Mouse (Mus musculus): ENCODE measurements at regions not wholly inside any gene's neighbourhood (a gene's known extent, or its start where the extent isn't known, plus 50 kb on each side); places are given as distances from the start of the nearest gene placed in this dataset.
A peak's percentile ranks its signal among the peaks of the same experiment; 100 is the strongest.

- no peak overlapping the region for H3K4me3 ChIP-seq (replicated peaks; ENCODE audit: low read length)
- no peaks in the 10 kb centered on the region for H3K27me3 ChIP-seq (ENCODE audit: insufficient read depth, low read length)
- no peaks in the 10 kb centered on the region for H3K4me1 ChIP-seq (replicated peaks; ENCODE audit: low read depth, low read length)
- TF ChIP-seq POU5F1 (IDR thresholded peaks at IDR 0.05; ENCODE audit: borderline replicate concordance, low read length) (no peak), NANOG (IDR thresholded peaks at IDR 0.05; ENCODE audit: borderline replicate concordance, low read length) (no peak), CTCF (conservative IDR thresholded peaks at IDR 0.05; ENCODE audit: low read length) (no peak)
- no peaks in the 10 kb centered on the region for H3K9me3 ChIP-seq (ENCODE audit: low read length)
- no peaks in the 10 kb centered on the region for H3K36me3 ChIP-seq (ENCODE audit: insufficient read depth, low read length)
Measured at GRCm38 (mm10) chr13:118193951-118194696, 192.3 kb upstream of the B430218F22Rik start.

- Histone ChIP-seq H3K36me3 (ENCODE audit: insufficient read depth, low read length) (no peaks in the 10 kb centered on the region), H3K27me3 (ENCODE audit: insufficient read depth, low read length) (no peaks in the 10 kb centered on the region), H3K4me1 (replicated peaks; ENCODE audit: low read depth, low read length) (no peaks in the 10 kb centered on the region), H3K9me3 (ENCODE audit: low read length) (no peaks in the 10 kb centered on the region), H3K4me3 (replicated peaks; ENCODE audit: low read length) (no peak overlapping the region)
- no peak for TF ChIP-seq CTCF (conservative IDR thresholded peaks at IDR 0.05; ENCODE audit: low read length)
- TF ChIP-seq POU5F1 (IDR thresholded peaks at IDR 0.05; ENCODE audit: borderline replicate concordance, low read length), result no peak
- TF ChIP-seq NANOG (IDR thresholded peaks at IDR 0.05; ENCODE audit: borderline replicate concordance, low read length), result no peak
Measured at GRCm38 (mm10) chr13:118208146-118208545, 178.3 kb upstream of the B430218F22Rik start.

GRCm38 (mm10) chr13:118227354-118227753, 159.1 kb upstream of the B430218F22Rik start:
- H3K27me3 ChIP-seq (ENCODE audit: insufficient read depth, low read length), result no peaks in the 10 kb centered on the region
- H3K9me3 ChIP-seq (ENCODE audit: low read length), result no peaks in the 10 kb centered on the region
- no peaks in the 10 kb centered on the region for H3K36me3 ChIP-seq (ENCODE audit: insufficient read depth, low read length)
- H3K4me1 ChIP-seq (replicated peaks; ENCODE audit: low read depth, low read length), result no peaks in the 10 kb centered on the region
- H3K4me3 ChIP-seq (replicated peaks; ENCODE audit: low read length), result no peak overlapping the region
- TF ChIP-seq POU5F1 (IDR thresholded peaks at IDR 0.05; ENCODE audit: borderline replicate concordance, low read length) (no peak), CTCF (conservative IDR thresholded peaks at IDR 0.05; ENCODE audit: low read length) (peak; percentile 49)

GRCm38 (mm10) chr13:118237968-118238367, 148.5 kb upstream of the B430218F22Rik start:
- Histone ChIP-seq H3K36me3 (ENCODE audit: insufficient read depth, low read length) (no peaks in the 10 kb centered on the region), H3K9me3 (ENCODE audit: low read length) (no peaks in the 10 kb centered on the region), H3K4me1 (replicated peaks; ENCODE audit: low read depth, low read length) (no peaks in the 10 kb centered on the region), H3K4me3 (replicated peaks; ENCODE audit: low read length) (no peak overlapping the region), H3K27me3 (ENCODE audit: insufficient read depth, low read length) (no peaks in the 10 kb centered on the region)
- TF ChIP-seq CTCF (conservative IDR thresholded peaks at IDR 0.05; ENCODE audit: low read length) (no peak), NANOG (IDR thresholded peaks at IDR 0.05; ENCODE audit: borderline replicate concordance, low read length) (no peak), POU5F1 (IDR thresholded peaks at IDR 0.05; ENCODE audit: borderline replicate concordance, low read length) (no peak)

DNA sequence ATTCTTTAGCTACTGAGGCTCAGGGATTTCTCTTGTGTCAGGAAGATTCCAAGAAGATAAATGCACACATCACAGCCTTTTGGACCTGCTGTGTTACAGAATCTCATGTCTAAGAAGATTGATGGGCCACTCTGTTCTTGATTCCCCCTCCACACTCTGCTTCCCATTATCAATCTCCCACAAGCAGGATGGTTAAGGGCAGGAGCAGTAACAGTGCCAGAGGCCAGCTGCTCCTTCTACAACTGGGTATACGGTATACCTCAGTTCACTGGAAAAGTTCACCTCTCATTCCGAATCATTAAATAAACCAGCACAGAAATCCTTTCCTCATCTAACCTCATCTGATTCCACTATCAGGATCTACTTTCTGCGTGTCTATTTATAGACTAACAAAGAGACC, 141.8 kb upstream of the B430218F22Rik start:
- Histone ChIP-seq H3K36me3 (ENCODE audit: insufficient read depth, low read length) (no peaks in the 10 kb centered on the region), H3K4me3 (replicated peaks; ENCODE audit: low read length) (no peak overlapping the region), H3K27me3 (ENCODE audit: insufficient read depth, low read length) (no peaks in the 10 kb centered on the region), H3K4me1 (replicated peaks; ENCODE audit: low read depth, low read length) (no peaks in the 10 kb centered on the region), H3K9me3 (ENCODE audit: low read length) (no peaks in the 10 kb centered on the region)
- TF ChIP-seq POU5F1 (IDR thresholded peaks at IDR 0.05; ENCODE audit: borderline replicate concordance, low read length) (no peak), CTCF (conservative IDR thresholded peaks at IDR 0.05; ENCODE audit: low read length) (no peak), NANOG (IDR thresholded peaks at IDR 0.05; ENCODE audit: borderline replicate concordance, low read length) (no peak)

DNA sequence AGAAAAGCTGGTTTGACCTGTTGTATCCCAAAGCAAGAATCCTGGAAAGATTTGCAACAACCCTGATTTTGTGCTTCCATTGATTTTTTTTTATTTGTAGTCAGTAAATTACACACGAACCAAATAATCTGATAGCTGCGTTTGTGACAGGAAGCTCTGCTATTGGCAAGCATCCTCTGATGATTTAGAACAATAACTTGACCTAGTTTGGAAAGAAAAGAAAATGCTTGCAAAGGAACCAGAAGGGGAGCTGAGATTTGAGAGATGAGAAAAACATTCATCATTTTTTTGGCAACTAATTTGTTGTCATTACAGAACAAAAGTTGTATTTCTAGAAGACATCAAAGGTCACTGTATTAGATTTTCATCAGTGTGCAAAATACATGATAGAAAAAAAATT, 140.9 kb upstream of the B430218F22Rik start:
- H3K36me3 ChIP-seq (ENCODE audit: insufficient read depth, low read length), result no peaks in the 10 kb centered on the region
- no peaks in the 10 kb centered on the region for H3K4me1 ChIP-seq (replicated peaks; ENCODE audit: low read depth, low read length)
- H3K9me3 ChIP-seq (ENCODE audit: low read length), result no peaks in the 10 kb centered on the region
- no peaks in the 10 kb centered on the region for H3K27me3 ChIP-seq (ENCODE audit: insufficient read depth, low read length)
- TF ChIP-seq CTCF (conservative IDR thresholded peaks at IDR 0.05; ENCODE audit: low read length), result no peak
- TF ChIP-seq NANOG (IDR thresholded peaks at IDR 0.05; ENCODE audit: borderline replicate concordance, low read length), result no peak
- TF ChIP-seq POU5F1 (IDR thresholded peaks at IDR 0.05; ENCODE audit: borderline replicate concordance, low read length), result no peak
- H3K4me3 ChIP-seq (replicated peaks; ENCODE audit: low read length), result no peak overlapping the region

- Histone ChIP-seq H3K36me3 (ENCODE audit: insufficient read depth, low read length) (0 out of 2 replicates have a peak, but pooled peaks cover 4% of the 10 kb centered on the region), H3K4me3 (replicated peaks; ENCODE audit: low read length) (no peak overlapping the region), H3K9me3 (ENCODE audit: low read length) (peaks cover 5% of the 10 kb centered on the region; the same call in 1 of the 2 replicates), H3K4me1 (replicated peaks; ENCODE audit: low read depth, low read length) (peaks cover 42% of the 10 kb centered on the region), H3K27me3 (ENCODE audit: insufficient read depth, low read length) (no peaks in the 10 kb centered on the region)
- TF ChIP-seq NANOG (IDR thresholded peaks at IDR 0.05; ENCODE audit: borderline replicate concordance, low read length) (peak; percentile 61; the same call in 1 of the 2 replicates), CTCF (conservative IDR thresholded peaks at IDR 0.05; ENCODE audit: low read length) (no peak), POU5F1 (IDR thresholded peaks at IDR 0.05; ENCODE audit: borderline replicate concordance, low read length) (0 out of 2 replicates have a peak, but pooled peaks have one; percentile 14)
Measured at GRCm38 (mm10) chr13:118259606-118260005, 126.8 kb upstream of the B430218F22Rik start.

DNA sequence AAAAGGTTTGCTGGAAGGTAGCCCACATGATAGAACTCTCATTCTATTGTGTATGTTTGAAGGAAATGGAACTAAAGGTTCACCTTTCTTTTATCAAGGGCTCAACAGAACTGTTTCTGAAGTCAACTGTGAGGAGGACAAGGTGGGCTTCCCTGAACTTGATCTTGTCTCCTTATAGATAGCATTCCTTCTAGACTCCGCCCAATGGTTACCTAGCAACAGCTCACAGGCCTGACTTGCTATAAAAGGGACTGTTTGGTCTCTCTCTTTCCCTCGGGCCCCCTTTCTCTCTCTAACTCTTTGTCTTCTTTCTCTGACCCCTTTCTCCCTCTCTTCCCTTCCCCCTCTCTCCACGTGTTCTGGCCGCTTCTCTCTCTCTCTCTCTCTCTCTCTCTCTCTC, 123.5 kb upstream of the B430218F22Rik start:
- Histone ChIP-seq H3K36me3 (ENCODE audit: insufficient read depth, low read length) (peaks cover 16% of the 10 kb centered on the region), H3K4me1 (replicated peaks; ENCODE audit: low read depth, low read length) (peaks cover 30% of the 10 kb centered on the region), H3K27me3 (ENCODE audit: insufficient read depth, low read length) (no peaks in the 10 kb centered on the region), H3K9me3 (ENCODE audit: low read length) (peaks cover 23% of the 10 kb centered on the region), H3K4me3 (replicated peaks; ENCODE audit: low read length) (no peak overlapping the region)
- TF ChIP-seq NANOG (IDR thresholded peaks at IDR 0.05; ENCODE audit: borderline replicate concordance, low read length), result no peak
- no peak for TF ChIP-seq CTCF (conservative IDR thresholded peaks at IDR 0.05; ENCODE audit: low read length)
- TF ChIP-seq POU5F1 (IDR thresholded peaks at IDR 0.05; ENCODE audit: borderline replicate concordance, low read length), result no peak
